Mouse (Mus musculus): Measurements from ENCODE around the gene Rad52.

The Rad52 gene

DNA sequence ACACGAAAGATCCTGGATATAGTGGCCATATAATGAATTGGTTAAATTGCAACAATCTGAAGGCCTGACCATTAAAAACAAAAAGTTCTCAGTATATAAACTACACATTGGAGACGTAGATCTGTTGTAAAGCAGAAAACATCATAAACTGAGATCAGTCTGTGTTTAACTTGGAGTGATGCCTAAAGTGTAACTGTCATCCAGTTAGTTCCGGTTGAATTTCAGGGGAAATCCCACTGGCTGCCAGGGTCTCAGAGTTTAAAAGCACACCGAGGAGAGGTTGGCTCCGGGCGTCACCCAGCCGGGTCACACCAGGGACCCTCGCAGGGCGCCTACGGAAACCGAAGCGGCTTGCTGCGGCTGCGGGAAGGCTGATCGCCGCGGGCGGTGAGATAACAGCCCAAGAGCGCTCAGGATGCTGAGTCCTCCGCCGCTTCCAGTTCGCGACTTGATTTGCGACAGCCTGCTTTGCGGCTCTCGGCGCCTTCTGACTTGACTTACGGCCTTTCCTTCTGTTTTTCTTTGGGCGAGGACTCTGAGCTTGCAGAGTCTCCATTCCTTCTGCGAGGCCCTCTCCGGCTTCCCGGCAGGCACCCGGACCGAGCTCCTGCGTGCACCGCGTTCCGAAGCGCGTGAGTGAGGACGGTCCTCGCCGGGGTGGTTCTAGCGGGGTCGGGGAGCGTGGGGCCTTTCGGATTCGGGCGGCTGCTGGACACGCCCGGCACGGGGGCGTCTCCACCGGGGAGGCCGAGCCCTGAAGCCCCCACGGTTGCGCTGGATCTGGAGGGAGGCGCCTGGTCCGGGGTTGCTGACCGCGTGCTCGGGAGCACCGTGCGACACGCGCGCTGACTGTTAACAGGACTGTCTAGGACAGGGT lies at the start of gene Rad52:
Gene Rad52, plus strand, starts transcription at position 495 of the 877 bp plus-strand sequence.
- peak; percentile 71 for ATAC-seq (ENCODE audit: insufficient number of reproducible peaks, low FRiP score, low TSS enrichment)

DNA sequence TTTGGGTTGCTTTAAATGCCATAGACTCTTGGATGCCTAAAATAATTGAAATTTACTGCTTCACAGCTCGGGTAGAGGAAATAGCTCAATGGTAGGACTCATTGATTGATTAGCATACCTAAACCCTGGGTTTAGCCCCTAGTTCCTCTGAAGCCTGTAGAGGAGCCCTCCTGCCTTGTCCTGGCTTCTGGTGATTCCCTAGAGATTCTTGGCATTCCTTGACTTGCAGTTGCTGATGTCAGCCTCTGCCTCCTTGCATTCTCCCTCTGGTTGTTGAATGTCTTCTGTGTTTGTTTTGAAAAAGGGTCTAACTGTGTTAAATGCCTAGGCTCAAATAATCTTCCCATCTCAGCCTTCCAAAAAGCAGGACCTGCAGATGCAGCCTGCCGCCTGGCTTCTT lies 48.3 kb upstream of the Rad52 start:
- ATAC-seq (ENCODE audit: insufficient number of reproducible peaks, low FRiP score, low TSS enrichment), result no peak

DNA sequence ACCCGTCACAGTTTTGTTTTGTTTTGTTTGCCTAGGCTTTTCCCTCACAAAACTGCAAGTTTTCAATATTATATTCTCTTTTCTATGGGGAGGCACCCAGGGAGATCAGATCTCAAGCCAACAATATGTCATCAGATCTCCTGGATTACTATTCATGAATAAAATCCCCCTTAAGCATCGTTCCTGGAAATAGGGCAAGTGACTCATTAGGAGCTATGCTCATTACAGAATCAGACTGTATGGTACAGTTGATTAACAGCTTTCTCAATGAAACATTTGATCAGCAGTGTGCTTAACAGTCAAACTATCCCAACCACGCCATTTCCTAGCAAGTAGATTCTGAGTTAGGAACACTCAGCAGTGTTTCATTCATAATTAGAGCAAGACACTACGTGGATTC lies 47.0 kb upstream of the Rad52 start:
- ATAC-seq (ENCODE audit: insufficient number of reproducible peaks, low FRiP score, low TSS enrichment), result no peak

DNA sequence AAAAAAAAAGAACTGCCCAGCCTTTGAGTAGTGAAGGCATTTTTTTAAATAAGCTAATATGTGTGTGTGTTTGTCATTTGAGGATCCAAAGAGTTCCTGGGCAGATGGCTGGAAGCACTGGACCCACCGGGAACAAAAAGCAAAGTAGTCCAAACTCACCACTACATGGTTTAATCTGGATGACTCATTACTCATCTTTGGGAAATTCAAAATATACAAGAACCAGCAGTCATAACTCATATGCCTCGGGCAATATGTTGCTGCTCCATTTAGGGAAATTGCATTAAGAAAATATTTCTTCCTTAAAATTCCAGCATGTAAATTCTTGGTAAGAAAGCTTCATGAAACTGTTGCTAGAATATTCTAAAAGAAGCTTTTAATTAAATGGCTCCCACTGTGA lies 42.3 kb upstream of the Rad52 start:
- ATAC-seq (ENCODE audit: insufficient number of reproducible peaks, low FRiP score, low TSS enrichment), result no peak

DNA sequence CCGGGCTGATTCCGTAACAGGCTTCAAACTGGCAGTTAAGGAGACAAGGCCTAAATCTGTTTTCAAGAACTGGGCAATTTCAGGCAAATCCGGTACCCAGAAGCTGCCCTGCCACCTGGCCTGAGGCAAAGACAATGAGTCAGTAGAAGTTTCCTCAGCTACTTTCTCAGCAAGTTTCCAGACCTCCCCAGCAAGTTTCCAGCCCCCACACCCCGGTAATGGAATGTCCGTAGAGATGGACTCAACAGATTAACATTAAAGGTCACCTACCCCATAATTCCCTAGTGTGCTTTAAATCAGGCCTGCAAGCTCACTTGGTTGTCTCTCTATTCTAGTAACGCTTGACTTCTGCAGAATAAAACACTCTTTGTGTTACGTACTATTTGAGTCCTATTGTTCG lies 41.0 kb upstream of the Rad52 start:
- no peak for ATAC-seq (ENCODE audit: insufficient number of reproducible peaks, low FRiP score, low TSS enrichment)

DNA sequence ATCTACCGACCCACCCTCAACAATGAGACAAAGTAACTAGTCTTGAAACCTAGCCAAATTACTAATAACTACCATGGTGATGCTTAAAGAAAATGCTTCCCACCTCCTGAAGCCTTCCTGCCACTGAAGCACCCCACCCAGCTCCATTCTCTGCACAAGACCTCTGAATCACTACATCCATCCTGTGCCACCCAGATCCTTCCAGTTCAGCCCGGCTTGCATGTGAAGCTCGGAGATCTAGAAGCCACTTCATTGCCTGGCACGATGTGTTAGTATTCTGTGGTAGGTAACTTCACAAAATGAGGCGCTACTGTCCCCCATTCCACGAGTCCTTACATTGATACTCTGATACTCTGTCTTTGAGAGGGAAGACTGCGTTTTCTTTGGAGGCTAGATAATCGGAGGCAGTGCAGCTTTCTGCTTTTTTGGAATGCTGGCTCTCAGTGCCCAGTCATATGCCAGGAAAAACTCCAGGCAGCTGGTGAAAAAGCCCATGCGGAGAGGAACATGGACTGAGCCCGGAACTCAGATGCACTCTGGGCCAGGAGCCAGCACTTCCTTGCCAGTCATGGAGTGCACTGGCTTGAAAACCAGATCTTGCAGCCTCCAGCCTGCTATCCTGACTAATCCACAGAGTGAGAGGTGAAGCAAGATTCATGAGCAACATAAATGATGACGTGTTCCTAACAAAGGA lies 38.0 kb upstream of the Rad52 start:
- ATAC-seq (ENCODE audit: insufficient number of reproducible peaks, low FRiP score, low TSS enrichment), result peak; percentile 97

DNA sequence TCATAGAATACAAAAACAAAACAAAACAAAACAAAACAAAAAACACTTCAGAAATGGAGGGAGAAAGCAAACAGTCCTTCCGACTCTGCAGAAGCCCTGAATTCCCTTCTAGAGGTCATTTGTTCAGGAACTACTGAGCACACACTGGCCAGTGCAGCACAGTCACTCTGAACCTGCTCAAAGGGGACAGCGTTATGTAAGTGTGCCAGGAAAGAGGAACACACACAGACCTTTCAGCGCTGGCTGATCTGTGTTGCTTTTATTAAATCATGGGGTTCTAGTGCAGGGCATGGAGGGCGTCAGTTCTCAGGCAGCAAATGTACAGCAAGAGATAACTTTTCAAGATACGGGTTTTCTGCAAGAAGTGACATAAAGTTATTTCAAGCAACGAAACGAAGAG lies 19.3 kb upstream of the Rad52 start:
- no peak for ATAC-seq (ENCODE audit: insufficient number of reproducible peaks, low FRiP score, low TSS enrichment)

DNA sequence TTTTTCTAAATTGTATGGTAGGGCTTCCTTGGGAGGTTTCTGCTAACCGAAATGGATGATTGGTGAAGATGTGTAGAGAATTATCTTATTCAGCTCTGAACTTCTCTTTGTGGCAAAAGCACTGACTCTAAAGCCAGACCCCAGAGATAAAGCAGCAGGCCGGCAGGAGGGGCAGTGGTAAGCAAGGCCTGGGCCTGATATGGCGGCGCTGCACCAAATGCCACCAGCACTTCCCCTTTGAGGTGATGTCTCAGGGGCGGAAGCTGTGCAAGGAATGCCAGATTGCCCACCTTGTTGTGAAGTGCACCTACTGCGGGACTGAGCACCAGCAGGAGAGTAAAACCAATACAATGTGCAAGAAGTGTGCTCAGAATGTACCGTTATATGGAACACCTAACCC lies 9.8 kb upstream of the Rad52 start:
- no peak for ATAC-seq (ENCODE audit: insufficient number of reproducible peaks, low FRiP score, low TSS enrichment)

DNA sequence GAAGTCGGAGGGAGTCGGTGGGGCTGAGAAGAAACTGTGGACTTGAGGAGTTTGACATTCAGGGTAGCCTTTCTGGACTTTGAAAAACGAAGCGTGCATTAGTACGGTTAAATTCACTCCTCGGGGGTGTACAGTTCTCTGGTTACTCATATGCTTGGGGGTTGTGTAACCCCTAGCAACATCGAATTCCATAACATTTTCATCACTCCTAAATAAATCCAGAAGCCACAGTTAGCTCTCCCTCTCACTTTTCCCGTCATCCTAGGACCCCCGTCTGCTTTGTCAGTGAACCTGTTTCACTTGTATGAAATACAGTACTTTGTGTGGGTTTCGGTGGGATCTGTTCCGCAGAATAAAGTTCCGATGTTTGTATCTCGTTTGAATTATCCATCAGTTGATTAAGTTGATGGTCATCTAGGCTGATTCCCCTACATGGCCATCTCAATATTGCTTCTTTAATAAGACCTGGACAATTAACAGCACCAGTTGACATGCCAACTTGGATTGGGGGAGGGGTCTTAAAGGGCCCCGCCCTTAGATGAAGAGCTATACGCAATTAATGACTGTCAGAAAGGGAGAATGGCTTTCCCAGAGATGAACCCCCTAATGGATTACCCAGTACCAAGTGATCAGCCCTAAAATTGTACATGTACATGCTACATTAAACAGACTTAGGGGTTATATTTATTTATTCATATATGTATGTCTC lies 737 bp downstream of the Rad52 start:
- peak; percentile 33; the same call in 1 of the 2 replicates for ATAC-seq (ENCODE audit: insufficient number of reproducible peaks, low FRiP score, low TSS enrichment)

DNA sequence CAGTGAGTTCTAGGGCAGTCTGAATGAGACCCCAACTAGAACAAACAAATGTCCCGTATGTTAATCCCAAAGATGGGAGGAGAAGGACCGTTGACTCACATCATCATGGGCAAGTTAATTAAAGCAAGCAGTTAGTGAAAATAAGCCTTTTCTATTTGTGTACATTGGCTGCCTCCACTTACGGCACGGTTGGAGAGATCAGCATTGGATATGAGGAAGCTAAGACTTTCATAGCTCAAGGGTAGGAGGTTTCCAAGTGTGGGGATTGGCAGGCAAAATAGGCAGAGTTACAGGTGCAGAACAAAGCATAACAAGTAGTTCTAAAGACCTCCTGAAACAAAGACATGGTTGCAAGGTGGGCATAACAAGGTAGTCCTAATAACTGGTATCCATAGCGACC lies 3.0 kb downstream of the Rad52 start:
- no peak for ATAC-seq (ENCODE audit: insufficient number of reproducible peaks, low FRiP score, low TSS enrichment)

DNA sequence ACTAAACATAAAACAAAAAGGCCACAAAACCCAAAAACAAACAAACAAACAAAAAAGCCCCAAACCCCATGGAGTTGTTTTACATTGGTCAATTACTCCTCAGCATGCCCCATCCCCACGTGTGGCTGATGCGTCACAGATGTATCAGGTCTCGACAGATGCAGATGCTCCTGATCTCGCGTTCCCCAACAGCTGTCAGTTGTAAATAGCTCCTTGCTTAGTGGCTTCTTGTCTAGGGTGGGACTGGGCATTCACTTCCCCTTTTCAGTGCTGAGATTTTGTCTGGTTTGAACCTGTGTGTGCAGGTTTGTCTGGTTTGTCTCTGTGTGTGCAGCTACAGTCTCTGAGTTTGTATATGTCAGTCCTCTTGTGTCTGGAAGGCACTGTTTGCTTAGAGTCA lies 9.5 kb downstream of the Rad52 start:
- no peak for ATAC-seq (ENCODE audit: insufficient number of reproducible peaks, low FRiP score, low TSS enrichment)

DNA sequence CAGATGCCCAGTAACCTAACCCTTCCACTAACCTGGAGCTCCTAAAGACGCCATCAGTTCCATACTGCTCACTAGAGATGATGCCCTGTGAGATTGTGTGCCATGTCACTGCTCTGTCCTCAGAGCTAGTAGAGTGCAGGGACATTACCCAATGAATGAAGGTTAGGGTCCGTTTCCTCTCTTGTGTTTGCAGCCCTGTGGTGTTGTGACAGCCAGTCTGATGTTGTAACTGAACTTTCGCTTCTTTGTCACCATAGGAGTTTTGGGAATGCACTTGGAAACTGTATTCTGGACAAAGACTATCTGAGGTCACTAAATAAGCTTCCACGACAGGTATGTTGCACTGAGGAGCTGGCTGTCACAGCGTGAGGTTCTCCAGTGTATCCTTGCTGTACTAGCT lies 13.2 kb downstream of the Rad52 start:
- no peak for ATAC-seq (ENCODE audit: insufficient number of reproducible peaks, low FRiP score, low TSS enrichment)

DNA sequence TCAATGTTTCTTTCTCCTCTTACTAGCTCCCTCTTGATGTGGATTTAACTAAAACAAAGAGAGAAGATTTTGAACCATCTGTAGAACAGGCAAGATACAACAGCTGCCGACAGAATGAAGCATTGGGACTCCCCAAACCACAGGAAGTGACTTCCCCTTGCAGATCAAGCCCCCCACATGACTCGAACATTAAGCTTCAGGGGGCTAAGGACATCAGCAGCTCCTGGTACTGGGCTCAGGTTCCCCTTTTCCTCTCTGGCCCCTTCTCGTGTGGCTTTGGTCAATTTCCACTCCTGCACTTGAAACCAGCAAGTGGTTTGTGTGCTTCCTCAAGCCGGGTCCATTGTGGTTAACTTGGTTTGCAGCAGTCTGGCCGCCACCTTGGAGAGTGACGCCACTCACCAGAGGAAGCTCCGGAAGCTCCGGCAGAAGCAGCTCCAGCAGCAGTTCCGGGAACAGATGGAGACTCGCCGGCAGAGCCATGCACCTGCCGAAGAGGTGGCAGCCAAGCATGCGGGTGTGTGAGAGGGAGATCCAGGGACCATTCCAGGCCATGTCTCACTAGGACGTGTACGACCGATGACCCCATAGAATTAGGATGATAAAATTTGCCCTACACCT lies 16.2 kb downstream of the Rad52 start:
- peak; percentile 69; the same call in 1 of the 2 replicates for ATAC-seq (ENCODE audit: insufficient number of reproducible peaks, low FRiP score, low TSS enrichment)

DNA sequence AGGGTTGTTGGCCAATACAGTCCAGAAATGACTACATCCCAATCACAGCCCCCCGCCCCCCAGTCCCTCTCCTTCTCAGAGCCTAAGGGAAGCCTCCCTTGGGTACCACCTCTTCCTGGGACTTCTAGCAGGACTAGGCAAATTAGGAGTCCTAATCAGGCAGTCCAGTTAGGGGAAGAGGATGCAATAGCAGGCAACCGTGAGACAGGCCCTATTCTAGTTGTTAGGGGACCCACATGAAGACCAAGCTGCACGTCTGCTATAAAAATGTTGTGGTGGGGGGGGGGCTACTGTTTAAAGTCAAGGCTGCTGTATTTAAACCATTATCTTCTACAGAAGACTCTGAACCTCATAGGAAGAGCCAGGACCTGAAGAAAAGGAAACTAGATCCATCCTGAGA lies 19.6 kb downstream of the Rad52 start:
- ATAC-seq (ENCODE audit: insufficient number of reproducible peaks, low FRiP score, low TSS enrichment), result no peak

DNA sequence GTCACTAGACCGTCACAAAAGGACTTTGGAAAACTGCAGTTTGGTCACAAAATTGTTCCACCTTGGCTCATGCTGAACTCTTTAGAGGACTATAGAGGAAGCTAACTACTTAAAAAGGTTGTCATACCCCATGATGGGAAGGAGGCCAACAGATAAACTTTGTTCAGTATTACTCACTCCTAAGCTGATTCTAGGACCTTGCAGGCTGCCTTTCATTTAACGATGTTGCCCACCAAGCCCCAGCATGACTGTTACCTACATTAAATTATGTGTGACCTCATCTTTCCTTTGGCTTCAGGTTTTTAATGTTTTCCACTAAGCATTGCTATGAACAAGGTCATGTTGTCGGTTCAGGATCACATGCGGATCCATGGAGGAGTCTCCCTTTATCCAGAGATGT lies 20.0 kb downstream of the Rad52 start:
- no peak for ATAC-seq (ENCODE audit: insufficient number of reproducible peaks, low FRiP score, low TSS enrichment)

DNA sequence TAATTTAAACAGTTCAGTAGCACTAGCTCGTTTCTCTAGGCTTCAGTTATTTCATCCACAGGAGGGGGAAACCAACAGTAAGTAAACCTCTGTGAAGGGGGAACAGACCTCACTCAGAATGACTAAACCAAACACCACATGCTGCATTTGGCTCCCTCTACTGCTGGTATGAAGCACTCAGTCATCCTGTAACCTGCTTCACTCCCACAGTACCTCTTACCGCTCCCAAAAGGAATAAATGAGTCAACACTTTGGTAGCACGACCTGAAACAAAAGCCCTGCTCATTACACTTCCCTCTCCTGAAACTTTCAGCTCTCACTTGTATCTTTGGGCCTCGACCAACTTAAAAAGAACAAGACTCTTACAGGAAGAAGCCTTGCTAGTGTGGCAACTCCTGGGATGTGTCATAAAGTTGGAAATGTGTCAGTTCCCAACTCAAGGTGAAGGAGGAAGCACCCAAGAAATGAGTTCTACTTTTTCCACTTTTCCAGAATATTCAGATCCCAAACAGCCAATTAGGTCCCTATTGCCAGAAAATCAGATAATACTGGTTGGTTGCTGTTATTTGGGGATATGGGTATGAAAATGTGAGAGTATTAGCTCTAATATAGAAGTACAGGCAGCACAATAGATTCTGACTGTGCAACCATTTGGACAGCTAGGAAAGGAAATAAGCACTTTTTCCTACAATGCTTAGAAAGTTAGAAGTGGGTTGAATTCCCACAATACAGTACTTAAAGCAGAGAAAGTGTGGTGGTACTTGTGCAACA lies 21.9 kb downstream of the Rad52 start:
- ATAC-seq (ENCODE audit: insufficient number of reproducible peaks, low FRiP score, low TSS enrichment), result peak; percentile 29; the same call in 1 of the 2 replicates
